Mouse (Mus musculus) erythroblast, embryonic 14.5 days (primary cell): ENCODE data around the gene Jagn1. TPM values are rescaled to one million over a fixed set of nuclear protein-coding genes. Genes with fewer than 3 reads are reported as not detected.

Experiments
- H3K27me3 ChIP-seq: 2 replicates; pipeline ENCODE4 v1.6.1; 2012; ENCODE audit warnings: inconsistent platforms; ENCODE audit not compliant: control insufficient read depth
- H3K36me3 ChIP-seq: 2 replicates; pipeline ENCODE4 v1.6.1; 2012; ENCODE audit warnings: mild to moderate bottlenecking, inconsistent platforms; ENCODE audit not compliant: control insufficient read depth
- H3K4me1 ChIP-seq: 2 replicates; pipeline ENCODE4 v1.6.1; 2012; ENCODE audit warnings: inconsistent platforms; ENCODE audit not compliant: control insufficient read depth
- H3K4me3 ChIP-seq: replicated peaks from 2 replicates; pipeline ENCODE3; 2012; ENCODE audit warnings: moderate library complexity, mild to moderate bottlenecking, inconsistent platforms
- H3K9me3 ChIP-seq: 2 replicates; pipeline ENCODE4 v1.6.1; 2012; ENCODE audit warnings: low read length, inconsistent platforms, mixed read lengths; ENCODE audit not compliant: control insufficient read depth
- GATA1 ChIP-seq: IDR thresholded peaks from 2 replicates; pipeline ENCODE4 v1.6.1; 2012; ENCODE audit warnings: low read length, inconsistent platforms, mixed read lengths
- TAL1 ChIP-seq: IDR thresholded peaks from 3 replicates; pipeline ENCODE4 v1.6.1; 2012; ENCODE audit warnings: low read length, inconsistent platforms, mixed read lengths
- polyA plus RNA-seq: library from polyadenylated mRNA; stranded (reverse); fragments of >175 nt; gene quantifications from 2 replicates; pipeline ENCODE4 v1.2.3, GENCODE M21; 2012

Jagn1 gene
- polyA plus RNA-seq, 1 experiment: 0.38 TPM

DNA sequence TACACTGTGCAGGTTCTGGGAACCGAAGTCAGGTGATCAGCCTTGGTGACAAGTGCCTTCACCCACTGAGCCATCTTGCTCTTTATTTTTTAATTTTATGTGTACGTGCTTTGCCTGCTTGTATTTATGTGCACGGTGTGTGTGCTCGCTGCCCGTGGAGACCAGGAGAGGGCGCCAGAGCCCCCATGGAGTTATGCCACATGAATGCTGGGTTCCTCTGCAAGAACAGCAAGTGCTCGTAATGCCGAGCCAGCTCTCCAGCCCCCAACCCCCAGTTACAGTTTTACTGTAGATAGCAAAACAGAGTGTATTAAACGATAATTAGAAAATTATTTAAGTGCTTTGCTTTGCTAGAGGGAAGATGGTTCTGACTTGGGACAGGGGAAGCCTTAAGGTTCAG, 35.7 kb upstream of the Jagn1 start:
- TF ChIP-seq TAL1: no peak
- no peak for TF ChIP-seq GATA1
- no peaks in the 10 kb centered on the region for H3K27me3 ChIP-seq
- H3K4me1 ChIP-seq: no peaks in the 10 kb centered on the region
- H3K9me3 ChIP-seq: no peaks in the 10 kb centered on the region
- peaks cover 3% of the 10 kb centered on the region for H3K36me3 ChIP-seq
- no peak overlapping the region for H3K4me3 ChIP-seq

GRCm38 (mm10) chr6:113410001-113410400, 32.4 kb upstream of the Jagn1 start:
- no peaks in the 10 kb centered on the region for H3K9me3 ChIP-seq
- no peak overlapping the region for H3K4me3 ChIP-seq
- TF ChIP-seq TAL1 (no peak), GATA1 (no peak)
- no peaks in the 10 kb centered on the region for H3K27me3 ChIP-seq
- H3K36me3 ChIP-seq: peaks cover 10% of the 10 kb centered on the region
- no peaks in the 10 kb centered on the region for H3K4me1 ChIP-seq

- Histone ChIP-seq H3K36me3 (peaks cover 25% of the 10 kb centered on the region), H3K4me3 (no peak overlapping the region), H3K27me3 (no peaks in the 10 kb centered on the region), H3K9me3 (no peaks in the 10 kb centered on the region), H3K4me1 (peaks cover 31% of the 10 kb centered on the region)
- TF ChIP-seq TAL1: no peak
- no peak for TF ChIP-seq GATA1
These were observed 26.0 kb upstream of the Jagn1 start for GRCm38 (mm10) chr6:113416416-113416815.

GRCm38 (mm10) chr6:113418441-113419198, 23.7 kb upstream of the Jagn1 start:
- Histone ChIP-seq H3K36me3 (peaks cover 22% of the 10 kb centered on the region), H3K9me3 (no peaks in the 10 kb centered on the region), H3K4me1 (peaks cover 32% of the 10 kb centered on the region), H3K4me3 (peak overlapping the region; percentile 74), H3K27me3 (no peaks in the 10 kb centered on the region)
- no peak for TF ChIP-seq TAL1
- TF ChIP-seq GATA1: no peak

DNA sequence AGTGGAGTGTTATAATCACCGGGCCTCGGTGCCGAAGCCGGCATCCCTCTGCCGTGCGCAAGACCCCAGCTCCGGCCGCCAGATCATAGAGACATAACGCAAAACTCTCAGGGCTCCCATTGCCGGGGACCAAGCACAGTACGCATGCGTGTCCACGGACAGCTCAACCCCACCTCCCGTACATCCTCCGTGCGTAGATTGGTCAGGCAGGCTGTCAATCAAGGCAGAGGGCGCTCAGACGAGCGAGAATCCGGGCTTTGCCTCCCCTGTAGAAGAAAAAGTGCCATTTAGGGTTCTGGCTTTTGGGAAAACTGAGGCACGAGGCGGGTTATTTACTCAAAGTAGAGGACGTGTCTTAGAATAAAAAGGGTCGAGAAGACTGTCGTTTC, 23.2 kb upstream of the Jagn1 start, which contains the start of gene Rpusd3:
Gene Rpusd3 (minus strand): TSS at position 142 of the 389 bp plus-strand sequence.
- TF ChIP-seq TAL1: no peak
- TF ChIP-seq GATA1: no peak
- Histone ChIP-seq H3K27me3 (no peaks in the 10 kb centered on the region), H3K4me3 (peak within 1 kb of the TSS; percentile 74), H3K4me1 (peaks cover 32% of the 10 kb centered on the region), H3K36me3 (peaks cover 22% of the 10 kb centered on the region), H3K9me3 (no peaks in the 10 kb centered on the region)

- Histone ChIP-seq H3K36me3 (no peaks in the 10 kb centered on the region), H3K9me3 (peaks cover 3% of the 10 kb centered on the region), H3K27me3 (peaks cover 3% of the 10 kb centered on the region; the same call in 1 of the 2 replicates), H3K4me3 (no peak overlapping the region), H3K4me1 (peaks cover 23% of the 10 kb centered on the region)
- TF ChIP-seq GATA1 (no peak), TAL1 (no peak)
These were observed 19.4 kb upstream of the Jagn1 start for GRCm38 (mm10) chr6:113423000-113423399.

DNA sequence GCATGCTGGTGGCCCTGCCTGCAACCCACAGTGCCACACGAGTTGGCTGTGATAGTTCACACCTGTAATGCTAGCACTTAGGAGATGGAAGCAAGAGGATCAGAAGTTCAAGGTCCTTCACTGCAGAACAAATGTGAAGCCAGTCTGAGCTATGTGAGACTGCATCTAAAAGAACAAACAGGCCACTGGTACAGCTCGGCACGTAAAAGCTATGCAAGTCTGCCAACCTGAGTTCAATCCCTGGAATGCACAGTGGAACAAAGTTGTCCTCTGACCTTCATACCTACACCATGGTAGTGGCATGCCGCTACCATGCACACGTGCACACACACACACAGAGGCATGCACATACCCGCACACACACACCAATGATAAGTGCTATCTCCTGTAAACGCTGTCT, 18.2 kb upstream of the Jagn1 start:
- Histone ChIP-seq H3K36me3 (no peaks in the 10 kb centered on the region), H3K4me1 (peaks cover 15% of the 10 kb centered on the region), H3K9me3 (peaks cover 3% of the 10 kb centered on the region), H3K27me3 (peaks cover 3% of the 10 kb centered on the region; the same call in 1 of the 2 replicates), H3K4me3 (no peak overlapping the region)
- TF ChIP-seq GATA1 (no peak), TAL1 (no peak)

GRCm38 (mm10) chr6:113426696-113427095, 15.7 kb upstream of the Jagn1 start:
- peaks cover 3% of the 10 kb centered on the region; the same call in 1 of the 2 replicates for H3K27me3 ChIP-seq
- H3K36me3 ChIP-seq: no peaks in the 10 kb centered on the region
- H3K9me3 ChIP-seq: peaks cover 3% of the 10 kb centered on the region

DNA sequence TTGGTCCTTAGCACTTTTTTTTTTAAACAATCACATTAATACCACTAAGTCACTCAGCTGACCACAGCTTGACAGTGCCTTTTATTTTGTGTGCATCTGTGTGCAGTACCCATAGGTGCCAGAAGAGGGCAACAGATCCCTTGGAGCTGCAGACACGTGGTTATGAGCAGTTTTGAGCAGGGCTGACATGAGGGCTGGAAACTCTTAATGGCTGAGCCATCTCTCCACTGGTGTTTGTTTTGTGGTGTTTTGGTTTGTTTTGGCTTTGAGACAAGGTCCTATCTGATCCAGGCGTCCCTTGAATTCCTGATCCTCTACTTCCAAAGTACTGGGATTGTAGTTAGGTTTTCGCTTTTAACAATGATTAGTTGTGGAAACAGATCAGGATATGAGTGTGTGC, 15.0 kb upstream of the Jagn1 start:
- Histone ChIP-seq H3K4me1 (no peaks in the 10 kb centered on the region), H3K4me3 (no peak overlapping the region), H3K9me3 (peaks cover 3% of the 10 kb centered on the region), H3K27me3 (peaks cover 3% of the 10 kb centered on the region; the same call in 1 of the 2 replicates), H3K36me3 (no peaks in the 10 kb centered on the region)
- TF ChIP-seq TAL1 (no peak), GATA1 (no peak)

More at GRCm38 (mm10) chr6:113426696-113427095, 15.7 kb upstream of the Jagn1 start:
- Histone ChIP-seq H3K4me1 (no peaks in the 10 kb centered on the region), H3K4me3 (no peak overlapping the region)
- no peak for TF ChIP-seq GATA1
- no peak for TF ChIP-seq TAL1
